Mouse (Mus musculus) spleen, adult 2 months (tissue): Measurements from ENCODE around the gene Atf7ip.

Experiments
- CTCF ChIP-seq: fragments of 200-500 bp; IDR thresholded peaks from 2 replicates; pipeline ENCODE4 v1.5.1; 2011; ENCODE audit warnings: mild to moderate bottlenecking, inconsistent platforms; ENCODE audit not compliant: insufficient read depth, insufficient read length, insufficient replicate concordance; ENCODE audit errors: extremely low read depth
- POLR2A ChIP-seq: fragments of 200-500 bp; IDR thresholded peaks from 2 replicates; pipeline ENCODE4 v1.6.1; 2011; ENCODE audit warnings: low read depth, low read length, inconsistent platforms

GRCm38 (mm10) chr6:136468401-136468912 is 37.5 kb upstream of the Atf7ip start:
- TF ChIP-seq CTCF (no peak), POLR2A (no peak)
